Mouse (Mus musculus): ENCODE data around the gene Ccer2.

Gene Ccer2

GRCm38 (mm10) chr7:28790066-28790806 is 34.3 kb downstream of the Ccer2 start:
- DNase-seq (ENCODE audit: low read depth, low spot score): no peak

- no peak for DNase-seq (ENCODE audit: low read depth, low spot score)
Observed at GRCm38 (mm10) chr7:28791706-28792105, 35.7 kb downstream of the Ccer2 start.

DNA sequence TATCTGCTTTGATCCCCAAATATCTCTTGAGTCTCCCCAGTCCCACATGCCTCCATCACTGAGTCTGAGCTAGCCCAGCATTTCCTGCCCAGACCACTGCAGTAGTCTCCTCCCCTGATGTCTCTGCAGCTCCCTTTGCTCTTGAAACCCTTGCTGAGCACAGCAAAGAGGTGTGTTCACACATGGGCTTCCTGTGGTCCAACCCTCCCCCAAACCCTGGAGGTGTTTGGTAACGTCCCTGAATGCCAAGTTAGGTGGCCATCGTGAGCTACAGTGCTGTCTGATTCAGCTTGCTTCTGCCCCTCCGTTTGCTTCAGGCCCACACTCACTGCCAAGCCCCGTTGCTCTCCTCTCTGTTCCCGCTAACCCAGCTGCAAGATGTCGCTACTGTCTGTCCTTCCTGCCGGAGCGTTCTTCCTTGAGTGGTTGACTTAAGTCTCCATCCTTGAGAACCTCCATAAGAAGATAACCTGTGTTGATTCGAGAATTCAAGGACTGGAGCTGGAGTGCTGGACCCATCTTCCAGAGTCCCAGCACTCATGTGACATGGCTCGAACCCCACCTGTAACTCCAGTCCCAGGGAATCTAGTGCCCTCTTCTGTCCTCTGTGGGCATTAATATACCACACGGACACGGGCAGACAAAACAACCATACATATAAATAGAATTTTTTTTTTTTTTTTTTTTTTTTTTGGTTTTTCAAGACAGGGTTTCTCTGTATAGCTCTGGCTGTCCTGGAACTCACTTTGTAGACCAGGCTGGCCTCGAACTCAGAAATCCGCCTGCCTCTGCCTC is 36.6 kb downstream of the Ccer2 start:
- DNase-seq (ENCODE audit: low read depth, low spot score): no peak

DNA sequence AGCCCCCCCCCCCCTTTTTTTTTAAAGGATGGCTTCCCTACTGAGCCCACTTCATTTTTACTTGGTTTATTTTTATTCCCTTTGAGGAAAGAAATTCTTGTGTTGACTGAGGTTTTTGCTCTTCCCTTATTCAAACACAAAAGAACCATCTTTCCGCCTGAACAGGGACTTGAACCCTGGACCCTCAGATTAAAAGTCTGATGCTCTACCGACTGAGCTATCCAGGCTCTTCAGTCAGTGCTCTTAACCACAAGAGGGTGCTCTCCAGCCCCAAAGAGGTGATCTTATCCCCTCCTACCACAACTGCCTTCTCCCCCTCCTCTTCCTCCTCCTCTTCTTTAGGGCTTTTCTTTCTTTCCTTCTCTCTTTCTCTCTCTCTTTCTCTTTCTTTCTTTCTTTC is 37.9 kb downstream of the Ccer2 start:
- no peak for DNase-seq (ENCODE audit: low read depth, low spot score)

GRCm38 (mm10) chr7:28794496-28794895 is 38.5 kb downstream of the Ccer2 start:
- no peak for DNase-seq (ENCODE audit: low read depth, low spot score)

- no peak for DNase-seq (ENCODE audit: low read depth, low spot score)
Observed at GRCm38 (mm10) chr7:28795832-28796231, 39.9 kb downstream of the Ccer2 start.

- DNase-seq (ENCODE audit: low read depth, low spot score): peak; percentile 47
Observed at GRCm38 (mm10) chr7:28796562-28796975, 40.6 kb downstream of the Ccer2 start.

GRCm38 (mm10) chr7:28799994-28800393 is 44.0 kb downstream of the Ccer2 start:
- DNase-seq (ENCODE audit: low read depth, low spot score): no peak

DNA sequence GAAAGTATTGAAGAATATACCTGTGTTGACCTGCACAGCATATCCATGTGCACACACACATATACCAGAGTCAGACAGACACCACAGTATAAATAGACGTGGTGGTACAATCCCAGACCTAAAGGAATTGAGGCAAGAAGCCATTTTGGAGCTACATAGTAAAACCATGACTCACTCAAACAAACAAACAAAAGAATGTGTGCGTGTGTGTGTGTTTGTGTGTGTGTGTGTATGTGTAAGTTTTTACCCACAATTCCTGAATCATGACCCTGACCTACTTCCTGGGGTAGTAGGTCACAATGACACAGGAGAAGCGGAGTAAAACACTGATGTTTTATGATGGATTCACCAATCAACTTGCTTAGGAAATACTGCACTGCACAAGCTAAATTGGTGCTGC is 45.5 kb downstream of the Ccer2 start:
- DNase-seq (ENCODE audit: low read depth, low spot score): no peak

GRCm38 (mm10) chr7:28801901-28802670 is 46.1 kb downstream of the Ccer2 start:
- no peak for DNase-seq (ENCODE audit: low read depth, low spot score)

DNA sequence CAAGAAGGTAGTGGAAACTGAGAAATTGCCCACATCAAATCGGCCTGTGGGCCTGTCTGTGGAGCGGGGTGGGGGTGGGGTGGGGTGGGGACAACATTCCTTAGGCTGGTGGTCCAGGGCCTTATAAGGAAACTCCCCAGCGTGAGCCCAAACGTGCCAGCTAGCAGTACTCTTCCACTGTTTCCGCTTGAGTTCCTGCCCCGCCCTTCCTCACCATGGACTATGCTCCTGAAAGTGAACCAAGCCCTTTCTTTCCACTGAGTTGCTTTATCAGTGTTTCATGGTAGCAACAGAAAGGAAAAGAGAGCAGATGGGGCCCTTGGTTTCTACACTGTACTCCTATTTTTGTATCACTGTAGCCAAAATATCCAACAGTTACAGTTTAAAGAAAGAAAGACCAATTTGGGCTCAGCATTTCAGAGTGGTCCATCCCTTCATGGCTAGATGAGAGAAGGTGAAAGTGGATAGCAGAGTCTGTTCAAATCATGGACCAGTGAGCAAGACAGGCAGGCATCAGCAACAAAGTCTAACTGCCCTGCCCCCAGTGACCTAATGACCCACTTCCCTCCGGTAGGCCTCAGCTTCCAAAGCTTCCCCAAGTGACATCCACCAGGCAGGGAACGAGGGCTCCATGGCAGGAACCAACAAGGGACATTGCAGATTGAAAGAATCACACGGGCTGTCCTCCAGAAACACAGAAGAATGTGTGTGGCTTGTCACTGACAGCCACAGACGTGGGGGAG is 47.0 kb downstream of the Ccer2 start:
- DNase-seq (ENCODE audit: low read depth, low spot score): no peak

DNA sequence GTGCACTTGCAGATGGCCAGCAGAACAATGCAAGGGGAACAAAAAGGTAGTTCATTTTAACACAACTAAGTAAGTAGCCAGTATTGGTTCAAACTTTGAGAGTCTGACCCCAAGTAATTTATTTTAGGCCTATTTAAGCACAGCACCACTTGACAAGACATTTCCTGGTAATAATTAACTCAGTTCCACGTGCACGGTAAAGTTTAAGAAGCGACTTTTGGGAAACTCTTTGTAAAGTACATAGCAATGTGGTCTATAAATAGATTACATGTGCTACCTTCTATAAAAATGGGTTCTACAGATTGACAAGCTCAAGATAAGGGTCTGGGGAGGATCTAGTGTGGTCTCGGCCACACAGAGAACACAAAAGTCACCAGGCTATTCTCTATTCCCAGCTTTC is 47.8 kb downstream of the Ccer2 start:
- no peak for DNase-seq (ENCODE audit: low read depth, low spot score)

GRCm38 (mm10) chr7:28806869-28807268 is 50.9 kb downstream of the Ccer2 start:
- DNase-seq (ENCODE audit: low read depth, low spot score): peak; percentile 47

GRCm38 (mm10) chr7:28807641-28808220 is 51.8 kb downstream of the Ccer2 start:
- peak; percentile 86 for DNase-seq (ENCODE audit: low read depth, low spot score)

- DNase-seq (ENCODE audit: low read depth, low spot score): no peak
Observed at GRCm38 (mm10) chr7:28808221-28808941, 52.4 kb downstream of the Ccer2 start, which contains the start of gene Hnrnpl. TSS of gene Hnrnpl (plus strand) at chr7:28808541.

Data from retina, adult 2 months (tissue).